Mouse (Mus musculus) cortical plate, adult 2 months (tissue): ENCODE measurements at regions not wholly inside any gene's neighbourhood (a gene's known extent, or its start where the extent isn't known, plus 50 kb on each side); places are given as distances from the start of the nearest gene placed in this dataset.

ENCODE experiments used
- H3K27ac ChIP-seq: fragments of 200-500 bp; 2 replicates; pipeline ENCODE4 v1.5.1; 2012; ENCODE audit warnings: low read length, control low read depth, inconsistent platforms; ENCODE audit not compliant: insufficient read depth
- H3K4me1 ChIP-seq: fragments of 200-500 bp; 2 replicates; pipeline ENCODE4 v1.6.1; 2011; ENCODE audit warnings: low read length; ENCODE audit not compliant: control insufficient read depth, insufficient read depth
- H3K4me3 ChIP-seq: fragments of 200-500 bp; 2 replicates; pipeline ENCODE4 v1.5.1; 2011; ENCODE audit warnings: mild to moderate bottlenecking, low read length, control low read depth; ENCODE audit not compliant: insufficient read depth
- CTCF ChIP-seq: fragments of 200-500 bp; IDR thresholded peaks from 2 replicates; pipeline ENCODE4 v1.5.1; 2011; ENCODE audit warnings: mild to moderate bottlenecking, control low read depth, low read length; ENCODE audit not compliant: insufficient read depth; ENCODE audit errors: extremely low read depth
- POLR2A ChIP-seq: fragments of 200-500 bp; IDR thresholded peaks from 2 replicates; pipeline ENCODE4 v1.6.1; 2011; ENCODE audit warnings: mild to moderate bottlenecking, low read length, control low read depth; ENCODE audit not compliant: insufficient read depth; ENCODE audit errors: extremely low read depth

- no peaks in the 10 kb centered on the region; the same call in 1 of the 2 replicates for H3K4me1 ChIP-seq
- H3K4me3 ChIP-seq: no peak overlapping the region
- no peak overlapping the region for H3K27ac ChIP-seq
- TF ChIP-seq CTCF (no peak), POLR2A (no peak)
These were observed 103.2 kb downstream of the Dyrk2 start for GRCm38 (mm10) chr10:118766826-118767225.

- Histone ChIP-seq H3K27ac (no peak overlapping the region), H3K4me3 (no peak overlapping the region), H3K4me1 (no peaks in the 10 kb centered on the region; the same call in 1 of the 2 replicates)
- TF ChIP-seq CTCF (no peak), POLR2A (no peak)
These were observed 100.3 kb downstream of the Dyrk2 start for GRCm38 (mm10) chr10:118769751-118770150.

GRCm38 (mm10) chr10:118778656-118779055 lies 91.4 kb downstream of the Dyrk2 start:
- TF ChIP-seq POLR2A (no peak), CTCF (no peak)
- H3K27ac ChIP-seq: no peak overlapping the region
- no peaks in the 10 kb centered on the region for H3K4me1 ChIP-seq
- no peak overlapping the region for H3K4me3 ChIP-seq

GRCm38 (mm10) chr10:118780831-118781569 lies 89.0 kb downstream of the Dyrk2 start:
- no peak overlapping the region for H3K27ac ChIP-seq
- H3K4me3 ChIP-seq: no peak overlapping the region
- H3K4me1 ChIP-seq: no peaks in the 10 kb centered on the region
- TF ChIP-seq CTCF (0 out of 2 replicates have a peak, but pooled peaks have one; percentile 11), POLR2A (no peak)

GRCm38 (mm10) chr10:118781811-118782232 lies 88.2 kb downstream of the Dyrk2 start:
- no peak overlapping the region for H3K4me3 ChIP-seq
- no peak overlapping the region for H3K27ac ChIP-seq
- H3K4me1 ChIP-seq: no peaks in the 10 kb centered on the region
- TF ChIP-seq CTCF (no peak), POLR2A (no peak)

- TF ChIP-seq POLR2A (no peak), CTCF (no peak)
- no peaks in the 10 kb centered on the region for H3K4me1 ChIP-seq
- no peak overlapping the region for H3K27ac ChIP-seq
- no peak overlapping the region for H3K4me3 ChIP-seq
These were observed 87.4 kb downstream of the Dyrk2 start for GRCm38 (mm10) chr10:118782646-118783045.

GRCm38 (mm10) chr10:118787280-118787690 lies 82.7 kb downstream of the Dyrk2 start:
- H3K4me1 ChIP-seq: no peaks in the 10 kb centered on the region
- H3K4me3 ChIP-seq: no peak overlapping the region

GRCm38 (mm10) chr10:118792352-118793100 lies 77.5 kb downstream of the Dyrk2 start:
- Histone ChIP-seq H3K4me1 (no peaks in the 10 kb centered on the region), H3K4me3 (no peak overlapping the region), H3K27ac (no peak overlapping the region)
- no peak for TF ChIP-seq POLR2A
- no peak for TF ChIP-seq CTCF

More at GRCm38 (mm10) chr10:118787280-118787690, 82.7 kb downstream of the Dyrk2 start:
- TF ChIP-seq CTCF (no peak), POLR2A (no peak)
- no peak overlapping the region for H3K27ac ChIP-seq

GRCm38 (mm10) chr10:118793794-118794193 lies 76.2 kb downstream of the Dyrk2 start:
- H3K4me1 ChIP-seq: no peaks in the 10 kb centered on the region
- TF ChIP-seq CTCF: no peak
- H3K27ac ChIP-seq: no peak overlapping the region
- no peak overlapping the region for H3K4me3 ChIP-seq
